Mouse (Mus musculus) MEL (cell line): ENCODE measurements around the gene AW011738. TPM values are rescaled to one million over a fixed set of nuclear protein-coding genes. Genes with fewer than 3 reads are reported as not detected.

Source experiments
- DNase-seq: peaks from one replicate; pipeline ENCODE4 v3.0.0; 2011; ENCODE audit warnings: low read depth, low spot score
- H3K27ac ChIP-seq: 2 replicates; pipeline ENCODE4 v1.5.1; 2012; ENCODE audit warnings: low read depth, mild to moderate bottlenecking, control low read depth, low read length, moderate library complexity; ENCODE audit not compliant: control insufficient read depth
- H3K27me3 ChIP-seq, 2 experiments: fragments of 150-350 bp in 1 of 2; sonication (generic) in 1 of 2; 2 replicates each; pipeline ENCODE4 v1.6.1; 2012; ENCODE audit warnings: low read length in 2 of 2, mild to moderate bottlenecking in 2 of 2, improper control_type of control experiment in 1 of 2, moderate library complexity in 1 of 2; ENCODE audit not compliant: insufficient read depth in 2 of 2, control insufficient read depth in 1 of 2
- H3K36me3 ChIP-seq, 2 experiments: 2 replicates each; pipeline ENCODE4 v1.6.1; 2012 to 2014; ENCODE audit warnings: low read length in 2 of 2, improper control_type of control experiment in 1 of 2, inconsistent platforms in 1 of 2, mild to moderate bottlenecking in 1 of 2; ENCODE audit not compliant: insufficient read depth in 2 of 2, control insufficient read depth in 1 of 2
- H3K4me1 ChIP-seq, 2 experiments: fragments of 150-350 bp in 1 of 2; sonication (generic) in 1 of 2; 2 replicates each; pipeline ENCODE4 v1.6.1; 2012; ENCODE audit warnings: low read length in 2 of 2, improper control_type of control experiment in 1 of 2, mild to moderate bottlenecking in 1 of 2; ENCODE audit not compliant: insufficient read depth in 2 of 2, control insufficient read depth in 1 of 2
- H3K4me3 ChIP-seq, 2 experiments: fragments of 150-350 bp in 1 of 2; sonication (generic) in 1 of 2; 2 replicates each; pipeline ENCODE4 v1.5.1; 2012; ENCODE audit warnings: low read depth in 2 of 2, low read length in 2 of 2, mild to moderate bottlenecking in 2 of 2, moderate library complexity in 2 of 2, control low read depth in 1 of 2, improper control_type of control experiment in 1 of 2; ENCODE audit not compliant: control insufficient read depth in 1 of 2, insufficient read depth in 1 of 2
- H3K79me2 ChIP-seq: 2 replicates; pipeline ENCODE4 v1.6.1; 2012; ENCODE audit warnings: mild to moderate bottlenecking, low read length, moderate library complexity; ENCODE audit not compliant: control insufficient read depth, poor library complexity, insufficient read depth
- H3K9ac ChIP-seq: 2 replicates; pipeline ENCODE4 v1.6.1; 2012; ENCODE audit warnings: low read depth, mild to moderate bottlenecking, control low read depth, low read length, moderate library complexity; ENCODE audit not compliant: control insufficient read depth, poor library complexity, severe bottlenecking
- H3K9me3 ChIP-seq: fragments of 150-350 bp; sonication (generic); replicated peaks from 2 replicates; pipeline ENCODE4 v1.6.1; 2012; ENCODE audit warnings: mild to moderate bottlenecking, low read length, improper control_type of control experiment, moderate library complexity; ENCODE audit not compliant: insufficient read depth
- BHLHE40 ChIP-seq: IDR thresholded peaks from 2 replicates; pipeline ENCODE4 v1.6.1; 2012; ENCODE audit warnings: low read depth, mild to moderate bottlenecking, inconsistent platforms, low read length, improper control_type of control experiment, borderline replicate concordance
- CHD1 ChIP-seq: IDR thresholded peaks from 2 replicates; pipeline ENCODE4 v1.6.1; 2012; ENCODE audit warnings: low read depth, mild to moderate bottlenecking, inconsistent platforms, low read length, improper control_type of control experiment
- CHD2 ChIP-seq: IDR thresholded peaks from 2 replicates; pipeline ENCODE4 v1.6.1; 2011; ENCODE audit warnings: low read length, improper control_type of control experiment
- CTCF ChIP-seq, 3 experiments: IDR thresholded peaks in 2 of 3; conservative IDR thresholded peaks in 1 of 3; 2 replicates each; pipeline ENCODE4 v1.5.1; 2011 to 2012; ENCODE audit warnings: low read length in 3 of 3, low read depth in 2 of 3, mild to moderate bottlenecking in 2 of 3, improper control_type of control experiment in 1 of 3, inconsistent platforms in 1 of 3, mixed read lengths in 1 of 3, moderate library complexity in 1 of 3; ENCODE audit not compliant: control insufficient read depth in 1 of 3, insufficient read depth in 1 of 3, poor library complexity in 1 of 3, severe bottlenecking in 1 of 3
- E2F4 ChIP-seq: IDR thresholded peaks from 2 replicates; pipeline ENCODE4 v1.6.1; 2011; ENCODE audit warnings: low read depth, low read length, improper control_type of control experiment, borderline replicate concordance
- EP300 ChIP-seq, 2 experiments: IDR thresholded peaks; 2 replicates each; pipeline ENCODE4 v1.6.1; 2011; ENCODE audit warnings: improper control_type of control experiment in 2 of 2, low read length in 2 of 2, low read depth in 1 of 2, mild to moderate bottlenecking in 1 of 2
- GABPA ChIP-seq: IDR thresholded peaks from 2 replicates; pipeline ENCODE4 v1.6.1; 2012; ENCODE audit warnings: low read depth, mild to moderate bottlenecking, inconsistent platforms, low read length, improper control_type of control experiment, moderate library complexity
- JUND ChIP-seq: IDR thresholded peaks from 2 replicates; pipeline ENCODE4 v1.6.1; 2011; ENCODE audit warnings: low read depth, mild to moderate bottlenecking, improper control_type of control experiment, low read length
- KAT2A ChIP-seq: conservative IDR thresholded peaks from 2 replicates; pipeline ENCODE4 v1.6.1; 2012; ENCODE audit warnings: low read depth, low read length, improper control_type of control experiment, inconsistent platforms
- MXI1 ChIP-seq: IDR thresholded peaks from 2 replicates; pipeline ENCODE4 v1.6.1; 2011; ENCODE audit warnings: mild to moderate bottlenecking, low read depth, low read length, improper control_type of control experiment
- NRF1 ChIP-seq: IDR thresholded peaks from 2 replicates; pipeline ENCODE4 v1.6.1; 2014; ENCODE audit warnings: low read depth, mild to moderate bottlenecking, inconsistent platforms, low read length, improper control_type of control experiment, moderate library complexity; ENCODE audit not compliant: poor library complexity, insufficient read depth, severe bottlenecking
- POLR2AphosphoS2 ChIP-seq: IDR thresholded peaks from 2 replicates; pipeline ENCODE4 v1.6.1; 2011; ENCODE audit warnings: low read length, improper control_type of control experiment
- POLR2AphosphoS5 ChIP-seq: IDR thresholded peaks from 2 replicates; pipeline ENCODE4 v1.6.1; 2012; ENCODE audit warnings: low read depth, borderline replicate concordance, mild to moderate bottlenecking, inconsistent platforms, low read length, moderate library complexity, mixed read lengths
- RAD21 ChIP-seq: IDR thresholded peaks from 2 replicates; pipeline ENCODE4 v1.6.1; 2011; ENCODE audit warnings: mild to moderate bottlenecking, low read depth, low read length, improper control_type of control experiment
- RCOR1 ChIP-seq: IDR thresholded peaks from 2 replicates; pipeline ENCODE4 v1.6.1; 2012; ENCODE audit warnings: low read depth, mild to moderate bottlenecking, inconsistent platforms, low read length, improper control_type of control experiment
- SMC3 ChIP-seq: IDR thresholded peaks from 2 replicates; pipeline ENCODE4 v1.6.1; 2011; ENCODE audit warnings: low read depth, low read length, improper control_type of control experiment
- TAL1 ChIP-seq: IDR thresholded peaks from 2 replicates; pipeline ENCODE4 v1.6.1; 2012; ENCODE audit warnings: mild to moderate bottlenecking, inconsistent platforms, low read length, moderate library complexity, mixed read lengths
- TCF12 ChIP-seq: IDR thresholded peaks from 2 replicates; pipeline ENCODE4 v1.6.1; 2014; ENCODE audit warnings: low read depth, mild to moderate bottlenecking, inconsistent platforms, low read length, improper control_type of control experiment, moderate library complexity
- UBTF ChIP-seq: IDR thresholded peaks from 2 replicates; pipeline ENCODE4 v1.6.1; 2012; ENCODE audit warnings: low read depth, mild to moderate bottlenecking, inconsistent platforms, low read length, improper control_type of control experiment, moderate library complexity, borderline replicate concordance; ENCODE audit not compliant: insufficient read depth
- USF2 ChIP-seq, 2 experiments: IDR thresholded peaks; 2 replicates each; pipeline ENCODE4 v1.6.1; 2011 to 2012; ENCODE audit warnings: improper control_type of control experiment in 2 of 2, low read length in 2 of 2, borderline replicate concordance in 1 of 2, inconsistent platforms in 1 of 2, low read depth in 1 of 2, mild to moderate bottlenecking in 1 of 2; ENCODE audit not compliant: insufficient read depth in 1 of 2
- ZKSCAN1 ChIP-seq: IDR thresholded peaks from 2 replicates; pipeline ENCODE4 v1.6.1; 2012; ENCODE audit warnings: low read depth, mild to moderate bottlenecking, inconsistent platforms, low read length, improper control_type of control experiment, moderate library complexity
- ZNF384 ChIP-seq: IDR thresholded peaks from 2 replicates; pipeline ENCODE4 v1.6.1; 2012; ENCODE audit warnings: low read depth, mild to moderate bottlenecking, inconsistent platforms, low read length, improper control_type of control experiment
- polyA plus RNA-seq, 2 experiments: library from polyadenylated mRNA; stranded (reverse) in 1 of 2; unstranded in 1 of 2; fragments of >175 nt in 1 of 2; fragments of >200 nt in 1 of 2; gene quantifications; 2 replicates each; pipeline versions ENCODE4 v1.2.1 to v1.2.4; 2012; ENCODE audit warnings: low replicate concordance in 2 of 2, low read depth in 1 of 2; ENCODE audit not compliant: insufficient read length in 2 of 2, insufficient read depth in 1 of 2, missing spikeins in 1 of 2
- total RNA-seq: library from RNA; depleted of rRNA; stranded (reverse); fragments of 300-350 nt; gene quantifications from 2 replicates; pipeline ENCODE4 v1.2.3, GENCODE M21; 2012

AW011738 gene
- total and polyA plus RNA-seq, 3 experiments = 3.2 to 3.8 TPM; not detected in 1

DNA sequence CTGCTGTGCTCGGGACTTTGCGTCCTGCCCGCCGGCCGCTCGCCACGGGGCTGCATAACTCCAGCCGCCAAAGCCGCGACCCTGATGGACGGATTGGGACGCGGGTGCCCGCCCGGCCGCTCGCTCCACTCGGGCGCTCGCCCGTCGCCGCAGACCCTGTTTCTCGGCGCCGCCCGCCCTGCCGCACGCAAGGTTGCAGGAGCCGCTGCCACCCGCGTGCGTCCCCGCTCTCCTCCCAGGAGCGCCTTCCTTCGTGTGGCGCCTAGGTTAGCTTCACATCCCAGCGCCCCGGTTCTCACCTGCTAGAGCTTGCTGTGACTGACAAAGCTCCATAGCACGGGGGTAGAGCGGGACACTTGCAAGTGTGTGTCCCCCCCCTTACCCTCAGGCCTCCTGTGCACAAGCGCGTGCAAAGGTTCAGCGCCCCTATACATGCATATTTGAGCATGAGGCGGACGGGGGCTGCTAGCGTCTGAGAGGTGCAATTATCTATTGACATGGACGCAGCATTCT is 31.7 kb downstream of the AW011738 start, which contains the start of gene Plekhn1 (continued):
- TF ChIP-seq GABPA (no peak), USF2 (IDR thresholded peaks at IDR 0.05; ENCODE audit: borderline replicate concordance in 1 of 2, insufficient read depth in 1 of 2, low read depth in 1 of 2, low read length in 2 of 2) (no peak), NRF1 (no peak), BHLHE40 (no peak), CHD2 (no peak), SMC3 (no peak), JUND (no peak), POLR2AphosphoS2 (no peak), RCOR1 (no peak)

DNA sequence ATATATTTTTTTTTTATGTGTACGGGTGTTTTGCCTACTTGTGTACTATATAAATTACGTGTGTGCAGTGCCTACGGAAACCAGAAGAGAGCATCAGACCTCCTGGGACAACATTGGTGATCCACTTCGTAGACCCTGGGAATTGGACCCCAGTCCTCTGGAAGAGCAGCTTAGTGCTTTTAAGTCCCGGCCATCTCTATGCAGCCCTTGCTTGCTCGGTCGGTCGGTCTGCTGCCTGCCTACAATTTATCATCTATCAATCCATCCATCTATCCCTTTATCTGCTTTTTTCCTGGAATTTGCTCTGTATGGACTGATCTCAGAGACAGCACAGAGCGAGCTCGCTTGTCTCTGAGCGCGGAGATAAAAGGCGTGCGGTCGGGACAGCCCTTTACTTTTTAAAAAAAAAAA is 32.3 kb downstream of the AW011738 start:
- Histone ChIP-seq H3K36me3 (peaks cover 8 to 16% of the 10 kb centered on the region in 2 experiments), H3K9me3 (no peaks in the 10 kb centered on the region), H3K27ac (peak overlapping the region; percentile 85), H3K79me2 (peaks cover 45% of the 10 kb centered on the region), H3K4me3 (peak overlapping the region; percentile 87 to 96), H3K9ac (peak overlapping the region; percentile 86), H3K27me3 (no peaks in the 10 kb centered on the region), H3K4me1 (peaks cover 2 to 6% of the 10 kb centered on the region in 2 experiments; a peak in 2 of 4 replicates)
- TF ChIP-seq EP300 (IDR thresholded peaks at IDR 0.05; ENCODE audit: low read depth in 1 of 2, low read length in 2 of 2) (peak in 1 of 2 experiments; percentile 14; a peak in 1 of 4 replicates), POLR2AphosphoS5 (no peak), E2F4 (0 out of 2 replicates have a peak, but pooled peaks have one; percentile 12), CHD1 (0 out of 2 replicates have a peak, but pooled peaks have one; percentile 82), SMC3 (peak; percentile 11), TAL1 (no peak), CTCF (IDR thresholded peaks at IDR 0.05 in 2 of 3, conservative IDR thresholded peaks at IDR 0.05 in 1 of 3; ENCODE audit: control insufficient read depth in 1 of 3, insufficient read depth in 1 of 3, low read depth in 2 of 3, low read length in 3 of 3, poor library complexity in 1 of 3, severe bottlenecking in 1 of 3) (peak in 1 of 3 experiments; percentile 21; a peak in 2 of 6 replicates), POLR2AphosphoS2 (0 out of 2 replicates have a peak, but pooled peaks have one; percentile 10)
- peak; percentile 86 for DNase-seq

DNA sequence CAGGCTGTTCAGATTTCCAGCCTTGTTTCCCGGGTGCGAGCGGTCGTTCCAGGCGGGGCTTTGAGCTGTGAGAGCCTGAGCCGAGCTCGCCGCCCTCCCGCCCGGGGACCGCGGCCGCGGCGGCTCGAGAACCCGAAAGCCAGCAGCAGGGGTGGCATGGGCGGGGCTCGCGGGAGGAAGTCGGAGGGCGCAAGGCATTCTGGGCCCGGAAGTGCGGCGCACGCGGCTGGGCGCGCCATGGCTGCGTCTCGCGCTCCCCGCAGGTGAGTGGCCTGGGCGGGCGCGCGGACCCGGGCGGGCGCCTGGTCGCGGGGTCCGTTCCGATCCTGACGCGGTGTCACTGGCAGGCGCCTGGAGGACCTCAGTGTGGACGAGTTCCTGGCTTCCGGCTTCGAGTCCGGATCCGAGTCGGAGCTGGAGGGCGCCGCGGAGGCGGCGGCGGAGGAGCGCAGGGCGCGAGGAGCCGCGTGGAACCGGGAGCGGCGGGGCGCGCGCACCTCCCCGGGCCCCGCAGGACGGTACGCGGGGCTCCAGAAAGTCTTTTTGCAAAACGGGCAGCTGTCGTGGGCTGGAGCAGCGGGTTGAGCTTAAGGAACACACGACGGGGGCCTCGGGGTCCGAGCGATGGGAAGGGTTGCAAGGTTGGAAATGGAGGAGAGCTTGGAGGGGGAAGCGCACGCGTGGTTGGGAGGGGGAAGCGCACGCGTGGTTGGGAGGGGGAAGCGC is 32.9 kb downstream of the AW011738 start, which contains the start of gene Noc2l:
TSS of gene Noc2l (plus strand) at position 203 of the 726 bp plus-strand sequence.
- H3K27ac ChIP-seq = peak within 1 kb of the TSS; percentile 96
- H3K9me3 ChIP-seq = no peaks in the 10 kb centered on the region
- H3K27me3 ChIP-seq = no peaks in the 10 kb centered on the region
- H3K79me2 ChIP-seq = peaks cover 46% of the 10 kb centered on the region
- H3K4me3 ChIP-seq = peak within 1 kb of the TSS; percentile 91 to 96
- DNase-seq = peak; percentile 94
- peaks cover 8 to 19% of the 10 kb centered on the region in 2 experiments for H3K36me3 ChIP-seq
- peak within 1 kb of the TSS; percentile 96 for H3K9ac ChIP-seq
- peaks cover 2 to 6% of the 10 kb centered on the region in 2 experiments; a peak in 2 of 4 replicates for H3K4me1 ChIP-seq
- TF ChIP-seq TCF12 (peak; percentile 57), POLR2AphosphoS2 (0 out of 2 replicates have a peak, but pooled peaks have one; percentile 54), JUND (no peak), UBTF (0 out of 2 replicates have a peak, but pooled peaks have one; percentile 56), RAD21 (no peak), CHD1 (0 out of 2 replicates have a peak, but pooled peaks have one; percentile 23), MXI1 (peak; percentile 97), ZKSCAN1 (no peak), TAL1 (no peak), CTCF (IDR thresholded peaks at IDR 0.05 in 2 of 3, conservative IDR thresholded peaks at IDR 0.05 in 1 of 3; ENCODE audit: control insufficient read depth in 1 of 3, insufficient read depth in 1 of 3, low read depth in 2 of 3, low read length in 3 of 3, poor library complexity in 1 of 3, severe bottlenecking in 1 of 3) (no peak; a peak in 1 of 6 replicates), USF2 (IDR thresholded peaks at IDR 0.05; ENCODE audit: borderline replicate concordance in 1 of 2, insufficient read depth in 1 of 2, low read depth in 1 of 2, low read length in 2 of 2) (no peak), KAT2A (peak; percentile 80; the same call in 1 of the 2 replicates), GABPA (no peak), RCOR1 (no peak), CHD2 (no peak), NRF1 (no peak), E2F4 (0 out of 2 replicates have a peak, but pooled peaks have one; percentile 16), ZNF384 (no peak)
